Mouse (Mus musculus): ENCODE data around the gene Metap2. TPM values are rescaled to one million over a fixed set of nuclear protein-coding genes. Genes with fewer than 3 reads are reported as not detected.
"Not testable (repeated sequence)": the region's sequence is repeated elsewhere in the genome, so short reads cannot be mapped to it uniquely, and the experiment has no call there.

Gene Metap2
- polyA plus RNA-seq, 1 experiment from 2014 or later: 235 TPM

GRCm38 (mm10) chr10:93831730-93832574 lies 64.9 kb downstream of the Metap2 start:
- Histone ChIP-seq H3K27me3 (ENCODE audit: poor library complexity, severe bottlenecking) (peaks cover 76% of the 10 kb centered on the region), H3K27ac (peak overlapping the region; percentile 40; the same call in 1 of the 2 replicates), H3K4me3 (peak overlapping the region; percentile 35), H3K36me3 (replicated peaks) (no peaks in the 10 kb centered on the region), H3K9me3 (no peaks in the 10 kb centered on the region), H3K4me1 (peaks cover 47% of the 10 kb centered on the region)
- DNase-seq (ENCODE audit: extremely low spot score, low spot score): no peak
- 6% methylated on average over 18 of the region's 18 CpGs for WGBS

- 7% methylated on average over 22 of the region's 22 CpGs for WGBS
- Histone ChIP-seq H3K27me3 (ENCODE audit: poor library complexity, severe bottlenecking) (peaks cover 67% of the 10 kb centered on the region), H3K9me3 (no peaks in the 10 kb centered on the region), H3K4me3 (peak within 1 kb of the TSS; percentile 35), H3K36me3 (replicated peaks) (no peaks in the 10 kb centered on the region), H3K4me1 (peaks cover 43% of the 10 kb centered on the region), H3K27ac (peak within 1 kb of the TSS; percentile 40; the same call in 1 of the 2 replicates)
- DNase-seq (ENCODE audit: extremely low spot score, low spot score): no peak
Observed at GRCm38 (mm10) chr10:93830931-93831729, 65.8 kb downstream of the Metap2 start, which contains the start of gene Usp44. Usp44 (plus strand) TSS chr10:93831555.

GRCm38 (mm10) chr10:93829898-93830831 lies 66.7 kb downstream of the Metap2 start:
- Histone ChIP-seq H3K27me3 (ENCODE audit: poor library complexity, severe bottlenecking) (peaks cover 58% of the 10 kb centered on the region), H3K4me3 (no peak overlapping the region), H3K9me3 (no peaks in the 10 kb centered on the region), H3K36me3 (replicated peaks) (no peaks in the 10 kb centered on the region), H3K27ac (no peak overlapping the region), H3K4me1 (peaks cover 43% of the 10 kb centered on the region)
- WGBS: 28% methylated on average over 9 of the region's 9 CpGs
- no peak for DNase-seq (ENCODE audit: extremely low spot score, low spot score)

GRCm38 (mm10) chr10:93818661-93819060 lies 78.2 kb downstream of the Metap2 start:
- no peak overlapping the region for H3K27ac ChIP-seq
- H3K9me3 ChIP-seq: peaks cover 5% of the 10 kb centered on the region; the same call in 1 of the 2 replicates
- no peak overlapping the region for H3K4me3 ChIP-seq
- H3K4me1 ChIP-seq: peaks cover 6% of the 10 kb centered on the region
- peaks cover 10% of the 10 kb centered on the region for H3K27me3 ChIP-seq (ENCODE audit: poor library complexity, severe bottlenecking)
- DNase-seq (ENCODE audit: extremely low spot score, low spot score): peak; percentile 63
- no peaks in the 10 kb centered on the region for H3K36me3 ChIP-seq (replicated peaks)
- 40% methylated on average over 7 of the region's 7 CpGs for WGBS

GRCm38 (mm10) chr10:93813755-93814154 lies 83.1 kb downstream of the Metap2 start:
- Histone ChIP-seq H3K27ac (no peak overlapping the region), H3K4me1 (peaks cover 7% of the 10 kb centered on the region; the same call in 1 of the 2 replicates), H3K9me3 (peaks cover 5% of the 10 kb centered on the region; the same call in 1 of the 2 replicates), H3K36me3 (replicated peaks) (no peaks in the 10 kb centered on the region), H3K4me3 (no peak overlapping the region), H3K27me3 (ENCODE audit: poor library complexity, severe bottlenecking) (no peaks in the 10 kb centered on the region; the same call in 1 of the 2 replicates)
- WGBS: 72% methylated on average over 10 of the region's 10 CpGs
- no peak for DNase-seq (ENCODE audit: extremely low spot score, low spot score)

- Histone ChIP-seq H3K4me3 (no peak overlapping the region), H3K4me1 (peaks cover 7% of the 10 kb centered on the region; the same call in 1 of the 2 replicates), H3K36me3 (replicated peaks) (no peaks in the 10 kb centered on the region), H3K9me3 (peaks cover 5% of the 10 kb centered on the region; the same call in 1 of the 2 replicates), H3K27ac (no peak overlapping the region), H3K27me3 (ENCODE audit: poor library complexity, severe bottlenecking) (no peaks in the 10 kb centered on the region)
- DNase-seq (ENCODE audit: extremely low spot score, low spot score): peak; percentile 73
- 27% methylated on average over 10 of the region's 10 CpGs for WGBS
Observed at GRCm38 (mm10) chr10:93812774-93813415, 84.0 kb downstream of the Metap2 start.

DNA sequence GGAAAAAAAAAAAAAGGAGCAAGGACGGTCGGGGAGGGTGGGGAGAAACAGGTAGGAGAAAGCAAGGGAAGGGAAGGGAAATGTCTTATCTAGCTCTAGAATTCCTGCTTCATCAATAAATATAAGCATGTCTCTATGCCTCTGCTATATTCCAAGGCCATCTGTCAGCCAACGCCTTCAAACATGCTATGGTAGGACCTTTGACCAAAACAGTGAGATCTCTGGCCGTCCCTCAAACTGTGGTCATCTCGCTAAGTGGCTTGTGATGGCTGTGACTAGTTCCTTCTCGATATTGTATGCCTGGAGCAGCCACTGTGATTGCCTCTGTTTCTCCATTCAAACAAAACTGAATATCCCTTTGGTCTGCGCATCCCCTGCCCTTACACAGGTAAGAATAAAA lies 84.8 kb downstream of the Metap2 start:
- peaks cover 5% of the 10 kb centered on the region; the same call in 1 of the 2 replicates for H3K9me3 ChIP-seq
- no peaks in the 10 kb centered on the region for H3K27me3 ChIP-seq (ENCODE audit: poor library complexity, severe bottlenecking)
- DNase-seq (ENCODE audit: extremely low spot score, low spot score): no peak
- WGBS: 90% methylated on average over 7 of the region's 7 CpGs
- H3K36me3 ChIP-seq (replicated peaks): no peaks in the 10 kb centered on the region
- peaks cover 7% of the 10 kb centered on the region; the same call in 1 of the 2 replicates for H3K4me1 ChIP-seq
- no peak overlapping the region for H3K27ac ChIP-seq
- no peak overlapping the region for H3K4me3 ChIP-seq

DNA sequence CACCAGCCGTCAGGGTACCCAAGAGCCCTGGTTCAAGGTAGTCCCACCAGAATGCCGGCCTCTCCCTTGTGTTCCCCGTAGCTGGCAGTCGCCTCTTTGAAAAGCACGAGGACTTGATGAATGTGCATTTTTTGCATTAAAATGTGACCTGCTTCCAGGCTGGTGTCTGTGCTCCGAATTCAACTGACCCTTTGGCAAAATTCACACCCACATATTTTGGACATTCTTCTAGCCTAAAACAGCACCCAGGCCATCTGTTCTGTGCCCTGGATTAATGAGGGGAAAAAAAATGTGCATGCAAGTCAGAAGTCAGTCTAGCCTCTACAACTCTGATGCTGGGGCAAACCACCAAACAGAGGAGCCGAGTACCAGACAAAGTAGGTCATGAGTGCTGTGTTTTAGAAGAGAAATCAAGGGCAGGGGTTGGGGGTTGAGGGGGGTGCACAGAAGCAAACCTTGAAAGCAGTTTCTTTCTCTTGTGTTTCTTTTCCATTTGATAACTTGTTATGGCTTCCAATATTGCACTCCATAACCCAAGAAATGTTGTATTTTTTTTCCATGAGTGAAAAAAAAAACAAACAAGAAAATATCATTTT lies 86.2 kb downstream of the Metap2 start:
- peaks cover 7% of the 10 kb centered on the region; the same call in 1 of the 2 replicates for H3K4me1 ChIP-seq
- H3K27ac ChIP-seq: no peak overlapping the region
- no peak overlapping the region for H3K4me3 ChIP-seq
- 73% methylated on average over 7 of the region's 7 CpGs for WGBS
- no peaks in the 10 kb centered on the region for H3K36me3 ChIP-seq (replicated peaks)
- no peak for DNase-seq (ENCODE audit: extremely low spot score, low spot score)
- H3K27me3 ChIP-seq (ENCODE audit: poor library complexity, severe bottlenecking): no peaks in the 10 kb centered on the region
- H3K9me3 ChIP-seq: peaks cover 5% of the 10 kb centered on the region; the same call in 1 of the 2 replicates

DNA sequence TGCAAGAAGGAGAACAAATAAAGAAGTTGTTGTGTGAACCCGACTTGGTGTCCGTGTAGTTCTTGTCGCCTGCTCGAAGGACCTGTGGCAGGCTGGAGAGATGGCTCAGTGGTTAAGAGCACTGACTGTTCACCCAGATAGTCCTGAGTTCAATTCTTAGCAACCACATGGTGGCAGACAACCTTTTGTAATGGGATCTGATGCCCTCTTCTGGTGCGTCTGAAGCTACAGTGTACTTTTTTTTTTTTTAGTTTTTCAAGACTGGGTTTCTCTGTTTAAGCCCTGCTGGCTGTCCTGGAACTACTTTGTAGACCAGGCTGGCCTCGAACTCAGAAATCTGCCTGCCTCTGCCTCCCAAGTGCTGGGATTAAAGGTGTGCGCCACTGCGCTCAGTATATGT lies 87.5 kb downstream of the Metap2 start:
- H3K4me3 ChIP-seq; DNase-seq (ENCODE audit: extremely low spot score, low spot score); H3K4me1 ChIP-seq; H3K27me3 ChIP-seq (ENCODE audit: poor library complexity, severe bottlenecking); H3K27ac ChIP-seq; H3K9me3 ChIP-seq; H3K36me3 ChIP-seq (replicated peaks): not testable (repeated sequence)
- 92% methylated on average over 8 of the region's 8 CpGs for WGBS

Measured in forebrain, embryonic 10.5 days (tissue).